In genomic region chr12:109538641-109539040, GRCm38 (mm10) we compare ENCODE assay signal across 19 mouse cellular contexts.
DNase-seq lines count a peak whose midpoint lies in the region; ATAC-seq lines count a peak whose summit lies in the region.
"Had no signal": no experiment of that assay in that cellular context is flagged by ENCODE, and none has a peak within 500 bp of the region (broad histone marks: within the 10 kb centered on the region; RNA-seq: fewer than 3 reads in every experiment).

No protein-coding gene starts in this region.

- H3K27me3 ChIP-seq in intestine, embryonic 16.5 days (replicated peaks; ENCODE audit: control insufficient read depth, insufficient read depth, low read length): no peaks in the 10 kb centered on the region
- no peaks in the 10 kb centered on the region for H3K27me3 ChIP-seq in intestine, embryonic 15.5 days (replicated peaks)
- H3K27me3 ChIP-seq in embryonic facial prominence, embryonic 13.5 days: no peaks in the 10 kb centered on the region
- H3K27me3 ChIP-seq: CH12.LX; Patski; stomach, embryonic 15.5 days had no signal

- no peak for ATAC-seq in intestine, embryonic 16.5 days
- ATAC-seq in intestine, embryonic 15.5 days: no peak
- ATAC-seq in embryonic facial prominence, embryonic 13.5 days (ENCODE audit: insufficient number of reproducible peaks, insufficient read depth, low FRiP score, low TSS enrichment, low read depth): no peak
- ATAC-seq: Patski had no signal

- H3K4me2 ChIP-seq in intestine, embryonic 16.5 days (ENCODE audit: low read depth, low read length): no peak overlapping the region
- H3K4me2 ChIP-seq in intestine, embryonic 15.5 days (replicated peaks): no peak overlapping the region
- no peak overlapping the region for H3K4me2 ChIP-seq in embryonic facial prominence, embryonic 13.5 days
- H3K4me2 ChIP-seq: stomach, embryonic 15.5 days had no signal

- H3K4me1 ChIP-seq in intestine, embryonic 16.5 days (ENCODE audit: control insufficient read depth, insufficient read depth, low read length): peaks cover 13% of the 10 kb centered on the region
- peaks cover 7% of the 10 kb centered on the region for H3K4me1 ChIP-seq in intestine, embryonic 15.5 days (replicated peaks)
- H3K4me1 ChIP-seq in embryonic facial prominence, embryonic 13.5 days: peaks cover 18% of the 10 kb centered on the region
- H3K4me1 ChIP-seq: stomach, embryonic 15.5 days had no signal

- DNase-seq in adrenal gland, adult (ENCODE audit: inconsistent age in 2 of 2, low spot score in 1 of 2): peak; percentile 66 to 82
- no peak for DNase-seq in adrenal gland, postnatal 25 days
- DNase-seq in 3T3-L1 (ENCODE audit: low read depth, low spot score): peak; percentile 15
- no peak for DNase-seq in frontal cortex, postnatal 36 days (ENCODE audit: low spot score in 2 of 2)
- DNase-seq in heart, postnatal 36 days: no peak
- DNase-seq: gastrocnemius, postnatal 25 days; kidney, adult 2 months; kidney, postnatal 4 days; lung, adult 2 months; retina, postnatal 1 day; thymus, postnatal 14 days had no signal

- intact Hi-C loops in heart, postnatal 36 days (cut with DNase I): no loop called here

- no peaks in the 10 kb centered on the region for H3K36me3 ChIP-seq in intestine, embryonic 16.5 days (ENCODE audit: control insufficient read depth, insufficient read depth, low read length)
- no peaks in the 10 kb centered on the region for H3K36me3 ChIP-seq in intestine, embryonic 15.5 days
- H3K36me3 ChIP-seq in embryonic facial prominence, embryonic 13.5 days: 0 out of 2 replicates have a peak, but pooled peaks cover 2% of the 10 kb centered on the region
- H3K36me3 ChIP-seq: stomach, embryonic 15.5 days had no signal

- no peak overlapping the region for H3K4me3 ChIP-seq in intestine, embryonic 16.5 days (ENCODE audit: low read length)
- H3K4me3 ChIP-seq in intestine, embryonic 15.5 days (replicated peaks): no peak overlapping the region
- H3K4me3 ChIP-seq in embryonic facial prominence, embryonic 13.5 days: no peak overlapping the region
- H3K4me3 ChIP-seq: heart, embryonic 10.5 days; stomach, embryonic 15.5 days had no signal

- H3K9ac ChIP-seq in intestine, embryonic 16.5 days (ENCODE audit: low read depth, low read length): no peak overlapping the region
- no peak overlapping the region for H3K9ac ChIP-seq in intestine, embryonic 15.5 days
- H3K9ac ChIP-seq in embryonic facial prominence, embryonic 13.5 days: no peak overlapping the region
- H3K9ac ChIP-seq: stomach, embryonic 15.5 days had no signal

- peaks cover 21% of the 10 kb centered on the region for H3K9me3 ChIP-seq in intestine, embryonic 16.5 days (ENCODE audit: control insufficient read depth, low read length)
- peaks cover 14% of the 10 kb centered on the region; the same call in 1 of the 2 replicates for H3K9me3 ChIP-seq in intestine, embryonic 15.5 days
- H3K9me3 ChIP-seq in embryonic facial prominence, embryonic 13.5 days: peaks cover 47% of the 10 kb centered on the region

- 82% methylated on average over 3 of the region's 3 CpGs for WGBS in intestine, embryonic 16.5 days
- 84% methylated on average over 3 of the region's 3 CpGs for whole genome bisulfite sequencing in intestine, embryonic 15.5 days
- WGBS in embryonic facial prominence, embryonic 13.5 days: 59% methylated on average over 3 of the region's 3 CpGs

- 0 out of 2 replicates have a peak overlapping the region, but pooled peaks have one; percentile 39 for H3K27ac ChIP-seq in intestine, embryonic 16.5 days (ENCODE audit: low read length)
- H3K27ac ChIP-seq in intestine, embryonic 15.5 days: no peak overlapping the region
- peak overlapping the region; percentile 60 for H3K27ac ChIP-seq in embryonic facial prominence, embryonic 13.5 days
- H3K27ac ChIP-seq: heart, embryonic 10.5 days; macrophage; stomach, embryonic 15.5 days had no signal

Comparison
In these comparisons a context has a peak if more than half of its experiments do, and no peak if none do; other contexts are left out.
1. DNase-seq: peak in adrenal gland, adult (2 of 2) and 3T3-L1 (single experiment); none in adrenal gland, postnatal 25 days (single experiment), frontal cortex, postnatal 36 days (0 of 2) and heart, postnatal 36 days (0 of 2).